Mouse (Mus musculus) embryo, embryonic 10.5 days (tissue): Measurements from ENCODE around the gene Scml4.

Experiments
- DNase-seq: peaks from one replicate; pipeline ENCODE4 v3.0.0-alpha.2; 2015; ENCODE audit warnings: low spot score

The Scml4 gene

GRCm38 (mm10) chr10:42903054-42903453 lies 42.9 kb downstream of the Scml4 start:
- no peak for DNase-seq

GRCm38 (mm10) chr10:42908562-42908961 lies 48.4 kb downstream of the Scml4 start:
- DNase-seq, result no peak

- no peak for DNase-seq
Measured at GRCm38 (mm10) chr10:42910567-42910966, 50.4 kb downstream of the Scml4 start.

- no peak for DNase-seq
Measured at GRCm38 (mm10) chr10:42912056-42912455, 51.9 kb downstream of the Scml4 start.

GRCm38 (mm10) chr10:42913196-42913595 lies 53.0 kb downstream of the Scml4 start:
- DNase-seq, result no peak

GRCm38 (mm10) chr10:42914146-42914545 lies 54.0 kb downstream of the Scml4 start:
- DNase-seq, result no peak

- no peak for DNase-seq
Measured at GRCm38 (mm10) chr10:42917355-42917754, 57.2 kb downstream of the Scml4 start.

- no peak for DNase-seq
Measured at GRCm38 (mm10) chr10:42919786-42920185, 59.6 kb downstream of the Scml4 start.

- DNase-seq, result no peak
Measured at GRCm38 (mm10) chr10:42925103-42925866, 65.1 kb downstream of the Scml4 start.

GRCm38 (mm10) chr10:42930121-42930650 lies 70.0 kb downstream of the Scml4 start:
- no peak for DNase-seq

GRCm38 (mm10) chr10:42932862-42933480 lies 72.8 kb downstream of the Scml4 start:
- peak; percentile 47 for DNase-seq

GRCm38 (mm10) chr10:42934672-42935071 lies 74.5 kb downstream of the Scml4 start:
- no peak for DNase-seq

- DNase-seq, result no peak
Measured at GRCm38 (mm10) chr10:42936205-42936604, 76.0 kb downstream of the Scml4 start.

GRCm38 (mm10) chr10:42938361-42938760 lies 78.2 kb downstream of the Scml4 start:
- DNase-seq, result no peak

GRCm38 (mm10) chr10:42939691-42940090 lies 79.5 kb downstream of the Scml4 start:
- no peak for DNase-seq

- DNase-seq, result no peak
Measured at GRCm38 (mm10) chr10:42940193-42941050, 80.3 kb downstream of the Scml4 start.

GRCm38 (mm10) chr10:42941278-42941677 lies 81.1 kb downstream of the Scml4 start:
- no peak for DNase-seq

GRCm38 (mm10) chr10:42941697-42942221 lies 81.6 kb downstream of the Scml4 start:
- peak; percentile 61 for DNase-seq

- DNase-seq, result no peak
Measured at GRCm38 (mm10) chr10:42942300-42942699, 82.1 kb downstream of the Scml4 start.

- no peak for DNase-seq
Measured at GRCm38 (mm10) chr10:42945316-42945715, 85.1 kb downstream of the Scml4 start.

GRCm38 (mm10) chr10:42947336-42947735 lies 87.2 kb downstream of the Scml4 start:
- DNase-seq, result no peak

- peak; percentile 77 for DNase-seq
Measured at GRCm38 (mm10) chr10:42950252-42950751, 90.1 kb downstream of the Scml4 start.
